Mouse (Mus musculus) brain, embryonic 18.5 days (tissue): ENCODE results near the gene Atp2a1.
"Not testable (repeated sequence)": the region's sequence is repeated elsewhere in the genome, so short reads cannot be mapped to it uniquely, and the experiment has no call there.

Experiments used
- DNase-seq: peaks from one replicate; pipeline ENCODE4 v3.0.0-alpha.2; 2012; ENCODE audit warnings: low read depth, low spot score

The Atp2a1 gene

DNA sequence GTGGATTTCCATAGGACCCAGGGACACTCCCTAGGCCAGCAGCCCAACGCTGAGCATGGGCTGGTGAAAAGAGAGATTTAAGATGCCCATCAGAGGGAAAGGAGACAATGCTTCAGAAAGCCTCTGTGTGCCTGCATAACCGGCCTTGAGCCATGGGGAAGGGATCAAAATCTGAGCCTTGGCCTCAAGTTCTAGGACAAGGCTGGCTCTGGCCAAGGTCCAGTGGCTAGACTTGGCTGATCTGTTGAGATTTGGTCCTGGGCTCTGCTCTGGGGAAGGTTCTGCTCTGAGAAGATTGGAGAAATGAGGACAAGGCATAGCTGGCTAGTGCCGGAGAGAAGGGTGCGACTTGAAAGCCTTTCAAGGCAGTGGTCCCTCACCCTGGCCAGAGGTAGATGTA is 51.8 kb downstream of the Atp2a1 start:
- no peak for DNase-seq

DNA sequence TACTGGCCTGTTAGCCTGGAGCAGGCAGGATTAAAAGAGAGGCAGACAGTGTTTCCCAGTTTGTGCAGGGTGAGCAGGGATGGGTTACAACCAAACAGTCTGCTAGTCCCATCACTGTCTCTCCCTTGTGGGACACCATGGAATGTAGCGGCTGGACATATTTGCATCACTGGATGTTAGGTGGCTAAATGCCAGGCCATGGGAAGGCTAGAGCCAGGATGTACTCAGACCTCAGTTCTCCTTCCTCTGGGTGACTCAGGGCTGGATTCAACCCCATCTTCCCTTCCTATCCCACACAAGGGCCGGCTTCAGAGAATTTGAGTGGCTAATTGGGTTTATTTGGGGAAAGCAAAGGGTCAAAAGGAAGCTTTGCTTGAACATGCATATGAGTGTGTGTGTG is 54.2 kb downstream of the Atp2a1 start:
- no peak for DNase-seq

DNA sequence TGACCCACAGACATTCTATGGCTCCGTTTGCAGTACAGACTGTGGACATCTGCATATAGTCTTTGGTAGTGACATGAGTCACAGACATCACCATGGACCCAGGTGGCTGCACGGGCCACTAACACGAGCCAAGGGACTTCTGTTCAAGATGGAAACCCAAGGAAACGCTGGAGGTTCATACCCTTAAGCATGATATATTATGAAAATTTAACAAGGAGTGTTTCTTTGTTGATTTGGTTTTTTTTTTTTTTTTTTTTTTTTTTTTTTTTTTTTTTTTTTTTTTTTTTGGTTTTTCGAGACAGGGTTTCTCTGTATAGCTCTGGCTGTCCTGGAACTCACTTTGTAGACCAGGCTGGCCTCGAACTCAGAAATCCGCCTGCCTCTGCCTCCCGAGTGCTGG is 60.4 kb downstream of the Atp2a1 start:
- DNase-seq, result not testable (repeated sequence)

DNA sequence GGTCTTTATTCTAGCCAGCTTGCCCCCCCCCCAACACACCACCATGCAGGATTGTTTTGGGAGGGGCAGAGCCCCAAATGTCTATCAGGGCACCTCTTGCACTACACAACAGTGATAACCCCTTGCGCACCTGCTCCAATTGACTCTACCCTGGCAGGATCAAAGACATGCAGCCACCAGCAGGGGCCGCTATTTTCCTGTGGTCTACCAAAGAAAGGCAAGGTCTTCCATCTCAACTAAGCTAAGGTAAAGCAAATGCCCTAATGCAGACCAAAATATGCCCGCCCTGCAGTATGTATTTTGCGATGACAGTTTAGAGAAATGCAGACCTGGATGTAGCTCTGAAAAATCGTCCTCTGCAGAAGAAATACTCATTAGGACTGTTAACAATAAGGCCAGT is 63.4 kb downstream of the Atp2a1 start:
- DNase-seq, result no peak

DNA sequence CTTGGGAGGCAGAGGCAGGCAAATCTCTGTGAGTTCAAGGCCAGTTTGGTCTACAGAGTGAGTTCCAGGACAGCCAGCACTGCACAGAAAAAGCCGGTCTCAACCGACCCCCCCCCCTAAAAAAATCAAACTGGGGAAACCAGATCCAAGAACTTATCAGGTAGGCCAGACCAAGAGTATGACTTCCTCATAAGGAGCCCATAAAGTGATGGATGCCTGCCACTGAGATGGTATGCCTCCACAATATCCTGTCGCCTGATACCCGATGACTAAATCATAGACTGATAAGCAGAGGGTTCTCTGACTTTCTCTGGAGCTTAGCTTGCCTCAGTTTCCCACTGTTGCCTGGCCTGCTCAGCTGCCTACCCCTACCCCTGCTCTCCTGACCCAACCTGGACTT is 65.1 kb downstream of the Atp2a1 start:
- DNase-seq, result no peak

DNA sequence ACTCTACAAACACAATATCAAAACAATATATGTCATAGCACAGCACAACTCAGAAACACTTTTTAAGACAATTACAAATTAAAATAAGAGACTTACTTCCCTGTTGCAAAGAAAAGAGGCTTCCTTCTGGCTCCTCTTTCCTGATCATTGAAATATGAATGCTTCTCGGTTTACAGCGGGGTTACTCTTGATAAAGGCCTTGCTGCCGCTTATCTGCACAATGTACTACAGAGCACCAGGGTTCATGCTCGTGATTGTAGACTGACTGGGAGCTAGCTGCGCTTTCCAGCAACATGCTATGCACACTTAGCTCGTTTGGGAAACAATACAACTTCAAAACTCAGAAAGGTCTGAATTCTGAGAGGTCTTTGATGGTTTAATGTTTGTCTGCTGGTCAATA is 65.7 kb downstream of the Atp2a1 start:
- no peak for DNase-seq

DNA sequence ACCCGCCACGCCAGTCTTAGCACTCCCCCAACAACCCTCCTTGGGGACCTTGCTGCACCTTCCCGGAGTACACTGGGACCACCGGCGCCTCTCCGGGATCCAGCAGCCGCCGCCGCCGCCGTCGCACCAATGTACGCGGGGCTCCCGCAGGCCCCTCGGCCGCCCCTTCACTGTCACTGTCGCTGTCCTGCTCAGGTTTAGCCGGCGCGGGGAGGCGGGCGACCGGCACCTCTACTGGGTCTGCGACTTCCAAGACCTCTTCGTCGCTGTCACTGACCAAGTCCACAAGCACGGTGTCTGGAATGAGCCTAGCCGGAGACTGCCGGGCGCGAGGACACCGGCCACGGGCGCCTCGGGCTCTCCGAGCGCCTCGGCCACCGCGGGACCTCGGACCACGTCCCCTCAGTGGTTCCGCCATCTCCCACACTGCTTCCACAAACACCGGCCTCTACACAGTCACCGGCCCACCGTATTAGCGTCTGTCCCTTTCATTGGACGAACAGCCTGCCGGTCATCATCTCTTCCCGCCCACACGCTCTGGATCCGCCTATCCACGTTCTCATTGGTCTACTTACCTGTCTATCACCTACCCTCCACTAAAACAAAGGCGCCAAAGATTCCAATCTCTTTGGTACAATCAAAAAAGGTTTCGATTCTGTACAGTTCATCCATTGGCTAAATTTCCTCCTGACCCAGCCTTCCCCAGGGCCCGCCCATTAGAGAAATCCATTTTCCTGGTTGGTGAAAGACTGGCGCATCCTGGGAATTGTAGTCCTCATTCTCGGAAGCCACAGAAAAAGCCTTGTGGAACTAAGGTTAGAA is 66.4 kb downstream of the Atp2a1 start, which contains the start of gene Nfatc2ip:
Nfatc2ip (minus strand) TSS at position 440 of the 822 bp plus-strand sequence.
- DNase-seq, result peak; percentile 97
